Mouse (Mus musculus) T-helper 2 cell (primary cell): ENCODE measurements at regions not wholly inside any gene's neighbourhood (a gene's known extent, or its start where the extent isn't known, plus 50 kb on each side); places are given as distances from the start of the nearest gene placed in this dataset.

Experiments used
- in situ Hi-C: fragments of 300-600 bp; cut with MboI, MseI; formaldehyde crosslinking; loops from one replicate; pipeline ENCODE4 v1.15.1; 2025; ENCODE audit warnings: high pct_unique_total_duplicates

GRCm38 (mm10) chr17:49215281-49215680 is 212.9 kb upstream of the Mocs1 start:
- in situ Hi-C loops = no loop called here

- in situ Hi-C loops = no loop called here
Observed at GRCm38 (mm10) chr17:49219512-49220197, 208.5 kb upstream of the Mocs1 start.

- in situ Hi-C loops = no loop called here
Observed at GRCm38 (mm10) chr17:49223212-49223611, 204.9 kb upstream of the Mocs1 start.

GRCm38 (mm10) chr17:49223651-49224050 is 204.5 kb upstream of the Mocs1 start:
- in situ Hi-C loops = no loop called here

GRCm38 (mm10) chr17:49225255-49226015 is 202.7 kb upstream of the Mocs1 start:
- in situ Hi-C loops = no loop called here

GRCm38 (mm10) chr17:49226016-49226400 is 202.2 kb upstream of the Mocs1 start:
- in situ Hi-C loops = no loop called here

- in situ Hi-C loops = no loop called here
Observed at GRCm38 (mm10) chr17:49231287-49231686, 196.9 kb upstream of the Mocs1 start.

- in situ Hi-C loops = no loop called here
Observed at GRCm38 (mm10) chr17:49240097-49240496, 188.1 kb upstream of the Mocs1 start.

GRCm38 (mm10) chr17:49243419-49243818 is 184.7 kb upstream of the Mocs1 start:
- in situ Hi-C loops = no loop called here

- in situ Hi-C loops = no loop called here
Observed at GRCm38 (mm10) chr17:49245013-49245412, 183.1 kb upstream of the Mocs1 start.

GRCm38 (mm10) chr17:49247215-49247614 is 180.9 kb upstream of the Mocs1 start:
- in situ Hi-C loops = no loop called here

- in situ Hi-C loops = no loop called here
Observed at GRCm38 (mm10) chr17:49250726-49251537, 177.2 kb upstream of the Mocs1 start.

- in situ Hi-C loops = no loop called here
Observed at GRCm38 (mm10) chr17:49252271-49252670, 175.9 kb upstream of the Mocs1 start.

- in situ Hi-C loops = no loop called here
Observed at GRCm38 (mm10) chr17:49258496-49258895, 169.7 kb upstream of the Mocs1 start.

GRCm38 (mm10) chr17:49262394-49262793 is 165.8 kb upstream of the Mocs1 start:
- in situ Hi-C loops = no loop called here

GRCm38 (mm10) chr17:49266343-49266742 is 161.8 kb upstream of the Mocs1 start:
- in situ Hi-C loops = no loop called here

- in situ Hi-C loops = loop anchor here (5.0 kb wide), 1 partner anchor 122 kb away; no protein-coding TSS in a partner anchor
Observed at GRCm38 (mm10) chr17:49269943-49270342, 158.2 kb upstream of the Mocs1 start.

GRCm38 (mm10) chr17:49272661-49273448 is 155.3 kb upstream of the Mocs1 start:
- in situ Hi-C loops = loop anchor here (5.0 kb wide), 1 partner anchor 119 kb away; no protein-coding TSS in a partner anchor

GRCm38 (mm10) chr17:49274936-49275335 is 153.2 kb upstream of the Mocs1 start:
- in situ Hi-C loops = loop anchor here (5.0 kb wide), 1 partner anchor 117 kb away; no protein-coding TSS in a partner anchor

- in situ Hi-C loops = no loop called here
Observed at GRCm38 (mm10) chr17:49275421-49275820, 152.7 kb upstream of the Mocs1 start.

GRCm38 (mm10) chr17:49275916-49276315 is 152.2 kb upstream of the Mocs1 start:
- in situ Hi-C loops = no loop called here
